Mouse (Mus musculus) common myeloid progenitor, adult 5-6 weeks (primary cell): ENCODE data around the gene Cops7b. TPM values are rescaled to one million over a fixed set of nuclear protein-coding genes. Genes with fewer than 3 reads are reported as not detected.
"Not testable (repeated sequence)": the region's sequence is repeated elsewhere in the genome, so short reads cannot be mapped to it uniquely, and the experiment has no call there.

ENCODE experiments used
- ATAC-seq: replicated peaks from 2 replicates; pipeline ENCODE4 v1.8.0; 2016; ENCODE audit warnings: low read depth, mild to moderate bottlenecking, moderate TSS enrichment, inconsistent platforms; ENCODE audit not compliant: poor library complexity, severe bottlenecking
- total RNA-seq: library from RNA; stranded (forward); fragments of 200-1000, 187-1606 nt; gene quantifications from 2 replicates; pipeline ENCODE4 v1.2.3, GENCODE M21; 2017

Gene Cops7b
- total RNA-seq = 23.3 and 25.8 TPM in 2 replicates

DNA sequence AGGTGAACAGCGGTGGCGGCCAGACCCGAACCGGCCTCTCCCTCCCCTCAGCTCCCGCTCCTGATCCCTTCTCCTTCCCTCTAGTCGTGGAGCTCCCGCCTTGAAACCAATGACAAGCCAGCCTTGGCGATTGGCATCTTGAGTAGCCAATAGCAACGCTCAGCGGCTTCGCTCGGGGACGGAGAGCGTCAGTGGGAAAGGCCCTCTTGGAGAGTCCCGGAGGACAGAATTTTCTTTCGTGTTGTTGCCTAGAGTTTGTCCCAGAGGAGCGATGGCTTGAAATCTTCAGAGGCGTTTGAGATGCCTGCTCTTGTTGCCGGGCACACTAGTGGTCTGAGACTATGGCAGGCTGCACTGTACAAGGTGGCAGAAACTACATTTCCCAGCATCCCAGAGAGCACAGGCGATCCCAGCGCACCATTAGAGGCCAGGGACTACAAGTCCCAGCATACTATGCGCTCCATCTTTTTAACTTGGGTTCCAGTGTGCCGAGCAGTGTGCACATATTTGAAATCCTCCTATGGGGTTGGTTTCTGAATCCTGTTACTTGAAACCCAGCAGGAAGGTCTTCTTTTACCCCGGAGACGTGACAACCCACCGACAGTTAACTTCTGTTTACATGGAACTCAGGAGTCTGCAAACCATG is at the start of gene Cops7b, which contains the start of gene Pde6d:
Gene Cops7b (plus strand): TSS at position 454 of the 646 bp plus-strand sequence.
Gene Pde6d (minus strand): TSS at position 179 of the 646 bp plus-strand sequence.
- ATAC-seq = peak; percentile 91

DNA sequence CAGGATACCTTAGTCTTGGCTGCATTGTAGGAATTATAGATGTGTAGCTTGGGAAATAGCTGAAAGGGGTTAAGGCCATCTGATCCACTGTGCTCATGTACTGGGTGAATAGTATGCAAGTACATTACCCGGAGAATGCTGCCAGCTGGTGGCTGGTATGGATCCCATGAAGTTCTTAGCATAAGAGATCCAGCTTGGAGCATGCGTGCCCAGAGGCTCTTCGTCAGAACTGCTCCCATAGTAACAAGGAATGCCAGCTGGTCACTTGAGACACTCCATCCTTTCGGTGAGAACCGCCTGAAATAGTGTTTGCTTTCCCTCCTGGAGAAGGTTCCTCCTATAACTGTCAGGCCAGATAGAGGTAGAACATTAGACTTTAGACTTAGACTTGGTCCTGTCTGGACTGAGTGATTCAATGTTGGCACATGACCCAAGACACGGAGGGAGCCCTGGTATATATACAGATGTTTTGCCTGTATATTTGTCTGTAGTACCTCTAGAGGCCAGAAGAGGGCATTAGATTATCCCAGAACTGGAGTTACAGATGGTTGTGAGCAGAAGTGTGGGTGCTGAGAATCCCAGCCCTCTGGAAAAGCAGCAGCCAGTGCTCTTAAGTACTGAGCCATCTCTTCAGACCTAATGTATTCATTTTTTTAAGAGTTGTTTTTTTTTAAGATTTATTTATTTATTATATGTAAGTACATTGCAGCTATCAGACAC is 49.1 kb upstream of the Cops7b start:
- no peak for ATAC-seq

DNA sequence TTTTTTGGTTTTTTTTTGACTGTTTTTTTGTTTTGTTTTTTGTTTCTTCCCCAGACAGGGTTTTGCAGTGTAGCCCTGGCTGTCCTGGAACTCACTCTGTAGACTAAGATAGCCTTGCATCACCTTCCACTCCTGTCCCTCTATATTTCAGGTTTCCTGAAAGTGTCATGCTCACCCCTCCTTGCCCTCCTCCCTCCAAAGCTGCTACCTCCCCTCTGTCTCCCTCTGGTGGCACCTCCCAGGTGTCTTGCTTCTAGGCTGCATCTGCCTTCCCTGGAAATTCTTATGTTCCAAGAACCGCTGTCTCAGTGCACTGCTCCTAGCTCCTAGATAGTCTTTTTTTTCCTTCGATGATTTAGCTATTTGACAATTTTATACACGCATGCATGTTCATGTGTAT is 44.3 kb upstream of the Cops7b start:
- ATAC-seq = peak; percentile 55

DNA sequence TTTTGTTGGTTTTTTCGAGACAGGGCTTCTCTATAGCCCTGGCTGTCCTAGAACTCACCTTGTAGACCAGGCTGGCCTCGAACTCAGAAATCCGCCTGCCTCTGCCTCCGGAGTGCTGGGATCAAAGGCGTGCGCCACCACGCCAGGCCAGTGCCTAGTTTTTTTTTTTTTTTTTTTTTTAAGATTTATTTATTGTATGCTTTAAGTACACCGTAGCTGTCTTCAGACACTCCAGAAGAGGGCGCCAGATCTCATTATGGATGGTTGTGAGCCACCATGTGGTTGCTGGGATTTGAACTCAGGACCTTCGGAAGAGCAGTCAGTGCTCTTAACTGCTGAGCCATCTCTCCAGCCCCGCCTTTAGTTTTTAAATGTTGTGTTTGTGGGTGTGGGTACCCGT is 43.1 kb upstream of the Cops7b start:
- ATAC-seq = not testable (repeated sequence)

DNA sequence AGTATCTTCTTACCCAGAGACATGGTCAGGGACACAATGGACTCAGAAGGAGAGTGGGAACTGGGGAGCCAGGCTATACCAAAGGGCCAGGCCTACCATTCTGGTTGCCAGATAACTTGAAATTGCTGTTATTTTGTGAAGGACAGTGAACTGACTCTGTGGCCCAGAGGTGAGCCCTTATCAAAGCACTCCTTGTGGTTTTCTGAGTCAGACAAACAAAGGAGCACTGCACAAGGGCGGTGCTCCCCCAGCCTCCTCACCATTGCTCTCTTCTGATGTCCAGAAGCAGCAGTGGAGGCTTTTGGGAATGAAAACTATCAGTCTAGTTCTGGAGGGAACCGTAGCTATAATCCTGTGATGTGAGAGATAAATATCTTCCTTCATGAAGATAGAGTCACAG is 40.1 kb upstream of the Cops7b start:
- ATAC-seq = no peak

DNA sequence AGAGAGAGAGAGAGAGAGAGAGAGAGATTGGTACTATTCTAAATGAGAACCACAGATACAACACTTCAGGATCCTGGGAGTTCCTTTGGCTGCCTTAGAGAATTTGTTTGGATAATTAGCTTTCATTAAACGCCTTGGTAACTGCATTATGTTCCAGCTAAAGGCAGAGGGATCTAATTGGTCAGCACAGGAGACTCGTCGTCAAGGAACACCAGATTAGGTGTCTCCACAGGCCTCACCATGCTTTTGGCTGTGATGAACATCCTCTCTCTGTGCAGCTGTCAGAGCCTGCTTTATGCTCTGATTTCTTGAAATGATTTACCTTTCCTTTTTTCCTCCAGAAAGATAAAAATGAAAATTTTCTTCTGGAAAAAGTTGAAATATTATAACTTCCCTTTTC is 35.9 kb upstream of the Cops7b start:
- ATAC-seq = no peak

DNA sequence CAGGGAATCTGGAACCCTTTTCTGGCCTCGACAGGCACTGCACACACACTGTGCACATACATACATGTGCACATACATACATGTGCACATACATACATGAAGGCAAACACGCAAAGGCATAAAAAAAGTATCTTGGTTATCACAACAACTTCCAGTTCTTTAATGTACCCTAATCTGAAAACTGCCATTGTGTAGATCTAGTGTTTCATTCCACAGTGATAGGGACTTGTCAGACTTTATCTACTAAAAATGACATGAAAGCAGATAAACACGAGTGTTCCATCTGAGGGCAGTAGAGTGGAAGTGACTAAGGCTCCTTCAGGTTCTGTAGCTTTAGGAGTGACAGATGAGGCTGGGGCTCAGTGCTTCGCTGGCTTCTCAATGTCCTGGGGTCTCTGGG is 31.4 kb upstream of the Cops7b start:
- no peak for ATAC-seq

DNA sequence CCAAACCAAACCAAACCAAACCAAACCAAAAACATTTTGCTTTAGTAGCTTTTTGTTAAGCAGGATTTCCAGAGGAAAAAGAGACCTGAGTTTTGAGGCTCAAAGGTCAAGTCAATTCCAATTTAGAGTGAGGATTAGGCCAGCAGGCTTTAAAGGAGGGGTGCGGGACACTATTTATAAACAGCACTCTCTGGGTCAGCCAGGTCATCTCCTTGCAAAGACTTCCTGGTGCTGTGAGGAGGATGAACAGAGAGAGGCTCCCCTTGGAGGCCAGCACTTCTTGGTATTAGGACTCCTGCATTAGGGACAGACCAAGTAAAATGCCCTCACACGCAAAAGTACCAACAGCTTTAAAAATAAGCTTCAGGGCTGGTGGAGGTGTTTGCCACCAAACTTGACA is 30.8 kb upstream of the Cops7b start:
- no peak for ATAC-seq

DNA sequence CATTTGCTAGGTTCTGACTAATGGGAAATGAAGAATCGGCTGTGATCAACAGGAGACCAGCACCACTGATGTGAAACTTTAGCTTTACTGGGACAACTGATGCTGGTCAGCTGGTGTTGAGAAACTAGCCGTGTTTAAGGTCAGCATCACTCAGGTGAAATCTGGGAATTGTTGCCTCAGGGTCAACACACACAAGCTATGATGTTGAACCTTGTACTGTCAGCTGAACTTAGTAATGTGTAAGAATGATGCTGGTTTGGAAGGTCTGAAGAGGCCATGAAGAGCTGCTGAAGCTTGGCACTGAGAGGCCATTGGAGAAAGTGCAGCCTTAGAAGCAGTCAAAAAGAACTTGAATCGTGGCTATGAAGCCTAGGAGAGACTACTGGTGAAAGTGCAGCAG is 27.0 kb upstream of the Cops7b start:
- ATAC-seq = no peak

DNA sequence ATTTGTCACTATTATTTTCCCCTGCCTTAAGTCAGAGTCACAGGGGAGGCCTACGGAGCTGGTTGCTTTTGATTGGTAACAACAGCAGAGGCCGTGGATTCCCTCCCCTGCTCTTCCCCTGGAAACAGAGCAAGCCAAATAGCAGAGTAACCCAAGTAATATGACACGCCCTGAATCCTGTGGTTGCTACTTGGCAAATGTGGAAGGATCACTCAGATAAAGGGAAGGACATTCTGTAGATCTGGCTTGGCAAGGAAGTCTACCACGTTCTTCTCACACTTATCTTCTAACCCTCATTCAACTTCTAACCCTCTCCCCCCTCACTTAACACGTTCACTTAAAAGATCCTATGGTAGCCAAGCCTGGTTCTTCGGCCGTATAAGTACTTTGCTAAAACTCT is 24.8 kb upstream of the Cops7b start:
- peak; percentile 93 for ATAC-seq

DNA sequence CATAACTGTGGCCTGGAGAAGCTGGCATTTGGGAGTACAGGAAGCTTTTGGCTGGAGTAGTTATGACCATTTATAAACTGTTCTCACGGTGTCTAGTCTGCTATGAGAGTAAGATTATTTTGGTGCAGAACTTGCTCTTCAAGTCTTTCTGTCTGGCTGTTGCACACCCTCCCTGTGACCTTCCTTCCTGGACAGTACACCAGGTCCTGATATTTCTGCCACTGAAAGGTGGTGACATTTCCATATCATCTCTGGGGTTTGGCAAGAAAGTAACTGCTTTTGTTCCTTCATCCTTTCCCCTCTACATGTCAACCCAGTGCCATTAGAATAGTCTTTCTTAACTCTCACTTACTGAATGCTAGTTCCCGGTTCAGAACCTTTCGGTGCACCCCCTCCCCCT is 23.5 kb upstream of the Cops7b start:
- ATAC-seq = no peak

DNA sequence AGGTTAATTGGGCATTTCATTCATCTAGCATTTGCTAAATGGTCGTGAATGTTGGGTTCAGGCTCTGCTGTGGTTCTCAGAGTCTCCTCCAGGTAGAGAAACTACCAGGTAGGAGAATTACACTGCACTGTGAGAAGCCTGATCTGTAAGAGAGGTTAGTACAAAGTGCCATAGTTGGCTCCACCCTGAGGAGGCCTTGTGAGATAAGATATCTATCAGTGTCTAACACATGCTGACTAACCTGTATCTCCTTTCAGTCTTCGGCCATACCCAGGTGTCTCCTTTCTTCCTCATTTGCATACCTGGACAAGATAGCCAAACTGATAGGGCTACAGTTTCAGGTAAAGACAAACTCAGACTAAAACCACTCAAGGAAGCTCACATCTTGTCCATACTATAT is 20.0 kb upstream of the Cops7b start:
- no peak for ATAC-seq

DNA sequence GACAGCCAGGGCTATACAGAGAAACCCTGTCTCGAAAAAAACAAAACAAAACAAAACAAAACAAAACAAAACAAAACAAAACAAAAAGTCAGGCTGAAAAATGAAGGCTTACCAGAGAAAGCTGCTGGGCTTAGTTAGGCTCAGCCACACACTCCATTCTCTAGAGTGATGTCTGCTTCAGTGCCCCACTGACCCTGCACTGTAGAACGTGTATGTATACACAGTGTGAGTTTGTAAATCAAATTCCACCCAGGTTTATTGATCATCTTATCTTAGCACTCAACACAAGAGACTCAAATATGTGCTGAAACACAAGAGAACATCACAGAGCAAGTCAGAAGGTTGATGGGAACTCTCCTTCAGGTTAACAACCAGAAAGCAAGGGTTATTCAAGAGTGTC is 14.3 kb upstream of the Cops7b start:
- no peak for ATAC-seq

DNA sequence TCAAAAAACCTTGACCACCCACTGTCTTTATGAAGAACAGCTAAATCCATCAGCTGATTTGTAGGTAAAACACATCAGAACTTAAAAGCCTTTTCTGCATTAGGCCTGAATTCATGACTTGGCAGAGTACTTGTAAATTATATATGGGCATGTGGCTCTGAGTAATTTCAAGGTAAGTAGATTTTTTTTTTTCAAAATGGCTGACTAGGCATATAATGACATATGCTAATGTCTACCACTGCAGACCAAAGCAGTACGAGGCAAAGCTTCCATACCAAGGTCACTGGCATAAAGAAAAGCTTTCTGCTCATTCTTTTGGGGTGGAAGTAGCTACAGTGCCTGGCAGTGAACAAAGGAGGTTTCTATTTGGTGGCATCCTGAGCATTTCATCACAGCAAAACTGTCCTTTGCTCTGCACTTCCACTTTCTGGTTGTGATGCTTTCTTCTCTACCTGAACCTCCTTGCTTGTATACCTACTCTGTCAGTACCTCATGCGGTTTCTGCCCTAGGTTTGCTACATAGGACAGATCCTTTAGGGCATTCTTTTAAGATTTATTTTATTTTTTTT is 13.3 kb upstream of the Cops7b start:
- ATAC-seq = no peak

DNA sequence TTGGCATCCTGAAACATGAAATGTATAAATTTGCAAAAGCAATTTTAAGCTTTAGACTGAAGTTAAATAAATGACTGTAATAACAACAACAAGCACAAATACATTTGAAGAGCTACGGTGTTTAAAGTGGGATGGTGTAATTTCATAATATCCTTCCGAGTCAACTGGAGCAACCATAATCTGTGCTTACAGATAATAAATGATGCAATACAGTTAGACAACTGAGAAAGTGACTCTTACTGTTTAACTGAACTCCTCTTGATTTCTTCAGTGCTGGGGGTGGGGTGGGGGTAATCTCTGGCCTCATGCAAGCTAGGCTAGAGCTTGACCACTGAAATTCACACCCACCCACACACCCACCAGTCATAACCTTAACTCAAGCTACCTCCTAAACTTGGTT is 11.3 kb upstream of the Cops7b start:
- 0 out of 2 replicates have a peak, but pooled peaks have one; percentile 18 for ATAC-seq

DNA sequence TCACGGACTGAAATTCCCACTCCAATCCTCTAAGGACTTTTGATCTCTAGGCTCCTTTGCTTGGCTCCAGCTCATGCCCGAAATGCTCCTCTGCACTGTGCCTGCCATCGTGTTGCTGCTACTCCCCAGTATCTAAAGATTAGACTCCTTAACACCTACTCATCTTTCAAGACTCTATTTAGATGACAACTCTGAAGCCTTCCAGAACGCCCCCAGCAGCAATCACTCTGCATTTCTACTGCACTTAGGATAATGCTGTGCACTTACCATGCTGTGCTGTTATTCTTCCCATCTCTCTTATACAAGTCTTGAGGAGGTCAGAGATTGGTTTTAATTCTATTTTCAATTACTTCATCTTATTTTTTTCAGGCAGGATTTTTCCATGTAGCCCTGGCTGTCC is 10.8 kb upstream of the Cops7b start:
- ATAC-seq = no peak

DNA sequence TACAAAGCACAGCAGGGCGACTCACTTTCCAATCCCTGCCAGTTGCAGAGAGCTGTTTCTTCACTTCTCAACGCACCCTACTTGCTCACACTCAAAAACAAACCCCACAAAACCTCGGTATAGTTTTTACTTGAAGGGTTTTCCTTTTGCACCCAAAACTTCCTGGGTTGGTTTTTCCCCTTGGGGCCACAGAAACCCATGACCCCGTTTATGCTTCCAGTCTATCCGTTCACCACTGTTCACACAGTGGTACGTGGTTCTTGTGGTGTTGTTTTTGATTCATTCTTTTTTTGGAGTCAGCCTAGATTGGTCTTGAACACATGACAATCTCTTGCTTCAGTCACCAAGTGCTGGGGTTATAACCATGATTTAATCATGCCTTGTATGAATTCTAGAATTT is 2.3 kb upstream of the Cops7b start:
- ATAC-seq = no peak

DNA sequence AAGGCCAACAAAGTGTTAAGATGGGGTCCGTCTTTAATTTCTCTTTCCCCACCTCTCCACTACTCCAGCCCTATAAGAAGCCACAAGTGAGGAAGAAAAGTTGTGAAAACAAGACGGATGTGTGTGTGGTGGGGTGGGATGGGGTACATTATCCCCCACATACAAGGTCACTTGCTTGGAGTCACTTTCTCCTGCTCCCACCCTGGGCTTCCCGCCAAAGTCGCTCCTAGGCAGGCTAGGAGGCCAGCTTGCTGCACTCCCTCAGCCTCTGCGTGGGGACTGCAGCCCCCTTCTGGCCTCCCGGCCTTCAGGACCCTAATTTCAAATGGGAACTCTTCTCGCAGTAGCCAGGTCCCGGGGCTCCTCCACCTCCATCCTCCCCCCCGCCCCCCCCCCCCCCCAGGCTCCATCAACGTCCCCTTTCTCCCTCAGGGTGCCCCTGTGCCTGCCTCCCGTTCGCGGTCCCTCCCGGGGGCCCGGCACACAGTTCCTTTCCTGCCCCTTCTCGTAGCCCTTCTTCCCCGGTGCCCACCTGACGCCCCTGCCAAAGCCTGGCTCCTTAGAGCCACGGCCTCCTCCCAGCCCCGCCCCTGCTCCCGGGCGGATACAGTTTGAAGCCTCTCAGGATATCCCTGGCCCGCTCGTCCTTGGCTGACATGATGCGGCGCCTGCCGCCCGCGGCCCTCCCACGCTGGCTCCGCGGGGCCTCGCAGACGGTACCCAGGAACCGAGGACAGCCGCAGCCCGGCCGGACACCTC is 833 bp upstream of the Cops7b start:
- ATAC-seq = peak; percentile 14

DNA sequence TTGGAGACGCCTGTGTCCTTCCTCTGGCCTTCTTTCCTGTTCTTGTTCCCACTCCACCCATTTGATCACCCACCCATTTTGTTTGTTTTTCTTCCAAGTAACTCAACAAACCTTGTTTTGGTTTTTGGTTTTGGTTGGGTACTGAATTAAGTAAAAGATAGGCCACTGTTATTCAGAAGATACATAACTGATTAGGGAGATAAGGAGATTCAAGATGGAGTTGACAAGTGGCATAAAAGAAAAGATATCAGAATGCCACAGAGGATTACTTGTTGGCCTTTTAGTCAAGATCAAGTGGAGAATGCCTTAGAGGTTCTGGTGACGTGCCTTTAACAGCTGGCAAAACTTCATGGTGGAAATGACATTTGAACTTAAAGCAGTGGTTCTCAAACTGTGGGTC is 1.0 kb downstream of the Cops7b start:
- ATAC-seq = no peak

DNA sequence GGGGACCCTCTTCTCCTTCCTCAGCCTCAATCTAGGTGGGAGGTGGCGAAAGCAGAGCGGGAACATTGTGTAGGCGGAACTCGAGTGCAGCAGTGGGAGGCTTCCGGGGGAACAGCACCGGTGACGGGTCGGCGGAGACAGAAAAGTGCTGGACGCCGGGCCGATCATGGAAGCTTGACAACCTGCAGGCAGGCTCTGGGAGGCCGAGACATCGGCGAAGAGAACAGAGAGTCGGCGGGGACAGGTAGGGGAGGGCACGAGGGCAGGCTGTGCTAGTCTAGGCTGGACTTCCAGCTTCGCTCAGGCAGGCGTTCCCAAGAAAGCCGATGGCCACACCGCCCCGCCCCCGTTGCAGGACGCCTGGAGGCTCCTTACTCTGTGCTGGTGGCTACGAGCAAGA is 4.3 kb downstream of the Cops7b start:
- peak; percentile 71 for ATAC-seq

DNA sequence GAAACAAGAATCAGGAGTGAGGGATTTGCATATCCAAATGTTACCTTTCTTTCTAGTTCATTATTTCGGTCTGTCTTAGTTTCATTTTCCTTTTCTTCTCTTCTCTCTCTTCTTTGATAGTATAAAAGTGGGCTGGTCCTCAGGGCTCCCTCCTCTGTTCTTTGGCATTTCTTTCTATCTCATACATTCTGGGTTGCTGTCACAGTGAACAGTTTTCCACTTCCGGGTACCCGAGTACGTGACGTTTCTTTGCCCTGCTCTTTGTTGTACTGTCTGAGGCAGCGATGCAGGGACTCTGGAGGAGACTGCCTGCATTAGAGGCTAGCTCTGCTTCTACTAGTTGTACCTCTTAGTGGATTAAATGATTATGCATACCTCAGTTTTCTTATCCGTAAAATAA is 11.8 kb downstream of the Cops7b start:
- no peak for ATAC-seq
